Mouse (Mus musculus) neural tube, embryonic 13.5 days (tissue): ENCODE data around the gene Cdh15. TPM values are rescaled to one million over a fixed set of nuclear protein-coding genes. Genes with fewer than 3 reads are reported as not detected.

Experiments
- ATAC-seq: fragments of 200-750 bp; cut with Nextera tagmentation; 2 replicates; pipeline ENCODE4 v1.8.0; 2017; ENCODE audit warnings: low read depth, mild to moderate bottlenecking, moderate TSS enrichment, moderate library complexity
- H3K27ac ChIP-seq: fragments of 300-500 bp; sonication (generic); replicated peaks from 2 replicates; pipeline ENCODE4 v1.5.1; 2015; ENCODE audit warnings: moderate library complexity, mild to moderate bottlenecking, inconsistent platforms
- H3K27me3 ChIP-seq: fragments of 300-500 bp; sonication (generic); 2 replicates; pipeline ENCODE4 v1.6.1; 2015; ENCODE audit warnings: mild to moderate bottlenecking, inconsistent platforms
- H3K36me3 ChIP-seq: fragments of 300-500 bp; sonication (generic); 2 replicates; pipeline ENCODE4 v1.6.1; 2015; ENCODE audit warnings: mild to moderate bottlenecking, inconsistent platforms
- H3K4me1 ChIP-seq: fragments of 300-500 bp; sonication (generic); replicated peaks from 2 replicates; pipeline ENCODE4 v1.6.1; 2015; ENCODE audit warnings: inconsistent platforms
- H3K4me2 ChIP-seq: fragments of 300-500 bp; sonication (generic); 2 replicates; pipeline ENCODE4 v1.6.1; 2015; ENCODE audit warnings: inconsistent platforms, mild to moderate bottlenecking, moderate library complexity
- H3K4me3 ChIP-seq: fragments of 300-500 bp; sonication (generic); 2 replicates; pipeline ENCODE4 v1.5.1; 2015; ENCODE audit warnings: mild to moderate bottlenecking, inconsistent platforms
- H3K9ac ChIP-seq: fragments of 300-500 bp; sonication (generic); 2 replicates; pipeline ENCODE4 v1.6.1; 2015; ENCODE audit warnings: moderate library complexity, mild to moderate bottlenecking, inconsistent platforms
- H3K9me3 ChIP-seq: fragments of 300-500 bp; sonication (generic); 2 replicates; pipeline ENCODE4 v1.6.1; 2016; ENCODE audit warnings: inconsistent platforms
- WGBS: fragments of 180-500 bp; shearing (Covaris S2); methylation state at CpG from one replicate; pipeline ENCODE4 v1.1.7; 2015; 5-methylcytosine and 5-hydroxymethylcytosine counted together
- polyA plus RNA-seq: library from polyadenylated mRNA; unstranded; fragments of >200 nt; fragmentation: Nextera tagmentation; extraction: Ambion mirVana; gene quantifications from 2 replicates; pipeline ENCODE4 v1.2.1, GENCODE M21; 2015

Gene Cdh15
- polyA plus RNA-seq, 1 experiment from 2014 or later: 2.7 TPM

DNA sequence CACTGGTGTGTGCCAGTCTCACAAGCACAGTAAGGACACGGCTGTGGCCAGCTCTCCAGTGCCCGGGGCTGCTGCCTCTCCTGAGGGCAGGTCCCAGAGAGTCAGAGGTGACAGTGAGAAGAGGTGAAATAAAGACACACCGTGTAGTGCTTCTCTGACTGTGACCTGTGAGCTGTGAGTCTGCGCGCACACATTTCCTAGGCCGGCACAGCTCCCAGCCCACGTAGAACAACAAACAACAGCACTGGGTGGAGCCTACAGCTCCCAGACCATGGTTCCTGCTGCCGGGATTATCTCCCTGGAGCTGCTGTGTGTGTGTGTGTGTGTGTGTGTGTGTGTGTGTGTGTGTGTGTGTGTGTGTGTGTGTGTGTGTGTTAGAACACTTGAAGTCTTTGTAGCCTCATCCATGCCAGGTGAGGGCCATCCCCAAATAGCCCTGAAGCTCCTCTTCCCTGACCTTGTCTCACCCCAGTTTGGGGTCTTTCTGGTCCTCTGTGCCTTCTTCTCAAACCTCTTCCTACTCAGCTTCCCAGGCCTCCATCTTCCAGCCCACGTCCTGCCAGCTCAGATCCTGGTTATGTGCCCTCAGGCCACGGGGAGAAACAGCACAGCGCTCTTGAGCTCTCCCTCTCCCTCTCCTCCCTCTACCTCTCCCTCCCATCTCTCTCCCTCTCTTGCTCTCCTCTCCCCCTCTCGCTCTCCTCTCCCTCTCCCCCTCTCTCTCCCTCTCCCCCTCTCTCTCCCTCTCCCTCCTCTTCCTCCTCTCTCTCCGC lies 29.9 kb upstream of the Cdh15 start:
- Histone ChIP-seq H3K27ac (0 out of 2 replicates have a peak overlapping the region, but pooled peaks have one; percentile 38), H3K27me3 (no peaks in the 10 kb centered on the region), H3K4me3 (no peak overlapping the region), H3K4me1 (peaks cover 43% of the 10 kb centered on the region), H3K9ac (no peak overlapping the region), H3K4me2 (no peak overlapping the region), H3K9me3 (no peaks in the 10 kb centered on the region), H3K36me3 (peaks cover 4% of the 10 kb centered on the region)
- ATAC-seq: no peak
- WGBS: 35% methylated on average over 13 of the region's 13 CpGs

DNA sequence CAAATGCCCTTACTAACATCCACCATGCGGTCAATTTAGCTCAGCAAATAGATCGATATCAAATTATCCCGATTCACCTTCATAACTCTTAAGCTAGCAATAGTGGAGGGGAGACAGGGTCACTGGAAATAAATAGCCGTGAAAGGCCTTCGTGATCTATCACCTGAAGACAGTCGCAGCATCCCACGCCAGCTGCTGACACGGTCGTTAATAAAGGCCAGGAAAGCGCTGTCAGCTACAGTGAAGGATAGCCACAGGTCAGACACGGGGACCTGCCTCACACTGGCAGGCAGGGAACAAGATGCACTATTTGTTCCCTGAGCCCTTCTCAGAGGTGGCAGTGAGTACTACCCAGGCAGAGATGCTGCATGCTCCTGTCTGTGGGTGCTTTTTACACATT lies 28.0 kb upstream of the Cdh15 start:
- no peak overlapping the region for H3K9ac ChIP-seq
- H3K36me3 ChIP-seq: no peaks in the 10 kb centered on the region
- H3K9me3 ChIP-seq: no peaks in the 10 kb centered on the region
- H3K27me3 ChIP-seq: no peaks in the 10 kb centered on the region
- ATAC-seq: no peak
- 45% methylated on average over 11 of the region's 11 CpGs for WGBS
- peak overlapping the region; percentile 10; the same call in 1 of the 2 replicates for H3K27ac ChIP-seq
- H3K4me2 ChIP-seq: no peak overlapping the region
- peaks cover 34% of the 10 kb centered on the region for H3K4me1 ChIP-seq
- H3K4me3 ChIP-seq: no peak overlapping the region

DNA sequence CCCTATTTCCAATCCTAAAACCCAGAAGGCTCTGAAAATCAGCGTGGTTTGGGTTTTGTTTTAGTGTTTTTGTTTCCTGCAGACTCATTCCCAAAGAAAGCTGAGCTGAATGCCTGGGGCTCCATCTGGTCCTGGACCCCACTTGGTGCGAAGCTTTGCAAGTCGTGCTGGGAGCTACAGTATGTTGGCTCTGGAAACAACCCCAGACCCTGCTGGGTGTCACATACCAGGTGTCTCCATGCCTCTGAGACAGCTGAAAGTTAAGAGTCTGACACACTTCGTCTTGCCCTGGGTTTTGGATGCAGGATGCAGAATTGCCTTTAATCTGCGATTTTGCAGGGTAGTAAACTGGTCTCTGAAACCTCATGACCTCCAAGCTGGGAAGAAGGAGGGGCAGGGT lies 23.2 kb upstream of the Cdh15 start:
- H3K9ac ChIP-seq: no peak overlapping the region
- H3K9me3 ChIP-seq: no peaks in the 10 kb centered on the region
- H3K27ac ChIP-seq: no peak overlapping the region
- 34% methylated on average over 5 of the region's 5 CpGs for WGBS
- H3K4me2 ChIP-seq: no peak overlapping the region
- H3K27me3 ChIP-seq: no peaks in the 10 kb centered on the region
- no peaks in the 10 kb centered on the region for H3K36me3 ChIP-seq
- no peak overlapping the region for H3K4me3 ChIP-seq
- peaks cover 29% of the 10 kb centered on the region for H3K4me1 ChIP-seq
- no peak for ATAC-seq

DNA sequence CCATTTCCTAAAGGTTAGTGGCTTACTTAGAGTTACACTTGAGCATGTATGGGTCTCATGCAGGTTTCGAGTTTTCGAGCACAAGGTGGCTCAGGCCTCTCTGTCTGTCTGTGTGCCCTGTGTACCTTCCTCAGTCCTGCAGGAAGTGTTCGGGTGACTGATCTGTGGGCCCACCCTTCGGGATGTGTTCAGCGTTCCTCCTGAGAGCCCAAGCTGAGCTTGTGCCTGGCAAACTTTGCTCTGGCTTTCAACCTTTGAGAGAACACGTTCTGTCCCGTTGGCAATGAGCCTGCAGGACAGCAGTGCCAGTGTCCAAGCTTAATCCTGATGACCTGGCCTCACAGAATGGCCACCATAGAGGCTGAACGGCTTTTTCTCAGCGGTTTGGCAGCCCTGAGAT lies 22.8 kb upstream of the Cdh15 start:
- Histone ChIP-seq H3K27ac (0 out of 2 replicates have a peak overlapping the region, but pooled peaks have one; percentile 1), H3K36me3 (no peaks in the 10 kb centered on the region), H3K4me1 (peaks cover 29% of the 10 kb centered on the region), H3K27me3 (no peaks in the 10 kb centered on the region), H3K9ac (no peak overlapping the region), H3K4me2 (no peak overlapping the region), H3K4me3 (no peak overlapping the region), H3K9me3 (no peaks in the 10 kb centered on the region)
- no peak for ATAC-seq
- WGBS: 77% methylated on average over 9 of the region's 9 CpGs

DNA sequence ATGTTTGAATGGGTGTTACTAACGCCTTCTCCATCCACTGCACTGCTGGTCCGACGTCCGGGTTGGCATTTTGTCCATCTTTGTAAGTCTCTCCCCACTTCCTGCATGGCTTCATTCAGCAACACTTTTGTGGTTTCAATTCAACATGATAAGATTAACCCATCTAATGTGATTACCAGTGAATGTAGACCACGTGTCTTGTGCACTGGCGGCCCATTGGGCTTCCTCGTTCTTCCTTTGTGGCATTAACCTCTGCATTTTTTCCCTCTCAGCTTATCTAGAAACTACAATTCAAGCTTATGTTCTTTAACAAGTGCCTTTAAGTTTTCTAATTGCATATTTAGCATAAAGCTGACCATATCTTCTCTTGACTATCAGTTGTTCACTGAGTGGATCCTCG lies 22.4 kb upstream of the Cdh15 start:
- ATAC-seq: no peak
- no peaks in the 10 kb centered on the region for H3K36me3 ChIP-seq
- no peak overlapping the region for H3K27ac ChIP-seq
- no peak overlapping the region for H3K4me3 ChIP-seq
- H3K4me1 ChIP-seq: peaks cover 29% of the 10 kb centered on the region
- no peak overlapping the region for H3K9ac ChIP-seq
- WGBS: 82% methylated on average over 8 of the region's 8 CpGs
- no peak overlapping the region for H3K4me2 ChIP-seq
- H3K9me3 ChIP-seq: no peaks in the 10 kb centered on the region
- H3K27me3 ChIP-seq: no peaks in the 10 kb centered on the region

DNA sequence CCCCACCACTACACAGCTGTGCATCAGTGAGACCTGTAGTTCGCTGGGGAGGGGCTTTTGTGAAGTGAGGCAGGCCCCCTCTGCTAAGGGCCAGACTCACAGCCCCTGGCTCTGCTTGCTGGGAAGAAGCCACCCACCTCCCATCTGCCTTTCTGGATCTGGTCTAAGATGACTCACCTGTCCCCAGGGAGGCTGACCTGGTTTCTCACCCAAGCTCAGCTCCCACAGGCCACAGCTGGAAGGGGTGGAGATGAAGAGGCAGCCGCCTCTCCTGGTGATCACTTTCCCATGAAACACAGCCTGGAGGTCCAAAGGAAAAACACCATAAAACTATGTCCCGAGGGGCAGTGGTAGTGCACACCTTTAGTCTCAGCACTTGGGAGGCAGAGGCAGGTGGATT lies 18.4 kb upstream of the Cdh15 start:
- Histone ChIP-seq H3K9me3 (no peaks in the 10 kb centered on the region), H3K4me2 (no peak overlapping the region), H3K4me1 (peaks cover 23% of the 10 kb centered on the region), H3K27ac (no peak overlapping the region), H3K27me3 (0 out of 2 replicates have a peak, but pooled peaks cover 5% of the 10 kb centered on the region), H3K4me3 (no peak overlapping the region), H3K36me3 (no peaks in the 10 kb centered on the region), H3K9ac (no peak overlapping the region)
- ATAC-seq: no peak
- WGBS: 75% methylated on average over 3 of the region's 3 CpGs

DNA sequence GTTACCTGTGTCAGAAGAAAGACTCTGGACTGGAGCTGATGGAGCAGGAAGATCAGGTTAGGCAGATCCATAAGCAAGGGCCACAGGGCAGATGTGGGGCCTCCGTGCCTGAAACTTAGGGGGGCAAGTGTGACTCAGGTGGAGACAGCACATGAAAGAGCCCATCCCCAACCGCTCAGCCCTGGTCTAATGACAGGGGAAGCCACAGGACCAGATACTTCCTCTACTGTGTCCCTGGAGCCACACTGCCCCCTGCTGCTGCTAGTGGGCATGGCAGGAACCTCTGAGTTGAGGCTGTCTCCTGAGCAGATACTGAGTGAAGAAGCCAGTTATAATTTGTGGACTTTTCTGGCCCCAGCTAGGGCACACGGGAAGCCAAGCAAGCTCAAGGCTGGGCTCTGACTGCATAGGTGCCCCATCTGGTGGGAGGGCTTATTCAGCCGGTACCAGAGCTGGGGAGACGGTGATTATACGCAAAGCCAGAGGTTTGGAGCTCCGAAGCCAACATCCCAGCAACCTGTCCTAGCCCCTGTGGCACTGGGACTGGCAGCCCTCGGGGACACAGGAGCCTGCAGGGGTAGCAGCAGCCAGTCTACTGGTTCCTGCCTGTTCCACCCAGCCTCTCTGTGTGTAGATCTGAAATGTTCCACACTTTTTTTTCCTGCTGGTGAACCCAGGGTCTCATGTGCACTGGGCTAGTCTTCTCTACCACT lies 17.3 kb upstream of the Cdh15 start:
- H3K36me3 ChIP-seq: no peaks in the 10 kb centered on the region
- H3K9me3 ChIP-seq: no peaks in the 10 kb centered on the region
- H3K4me1 ChIP-seq: peaks cover 12% of the 10 kb centered on the region
- H3K9ac ChIP-seq: no peak overlapping the region
- WGBS: 41% methylated on average over 8 of the region's 8 CpGs
- no peak overlapping the region for H3K4me3 ChIP-seq
- 0 out of 2 replicates have a peak, but pooled peaks cover 5% of the 10 kb centered on the region for H3K27me3 ChIP-seq
- H3K4me2 ChIP-seq: no peak overlapping the region
- H3K27ac ChIP-seq: no peak overlapping the region
- ATAC-seq: peak; percentile 85

DNA sequence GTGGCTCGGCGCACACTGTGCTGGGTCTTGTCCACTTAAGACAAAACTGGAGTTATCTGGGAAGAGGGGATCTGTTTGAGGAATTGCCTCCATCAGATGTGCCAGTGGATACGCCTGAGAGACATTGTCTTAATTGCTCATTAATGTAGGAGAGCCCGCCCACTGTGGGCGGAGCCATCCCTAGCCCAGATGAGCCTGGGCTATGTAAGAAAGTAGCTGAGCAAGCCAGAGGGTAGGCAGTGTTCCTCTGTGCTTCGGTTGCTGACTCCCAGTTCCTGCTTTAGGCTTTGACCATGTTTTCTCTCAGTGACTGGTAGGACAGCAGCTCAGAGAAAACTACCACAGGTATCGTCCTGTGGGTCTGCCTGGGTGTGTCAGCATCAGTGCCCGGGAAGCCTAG lies 13.3 kb upstream of the Cdh15 start:
- no peak overlapping the region for H3K9ac ChIP-seq
- no peaks in the 10 kb centered on the region; the same call in 1 of the 2 replicates for H3K4me1 ChIP-seq
- no peaks in the 10 kb centered on the region for H3K9me3 ChIP-seq

DNA sequence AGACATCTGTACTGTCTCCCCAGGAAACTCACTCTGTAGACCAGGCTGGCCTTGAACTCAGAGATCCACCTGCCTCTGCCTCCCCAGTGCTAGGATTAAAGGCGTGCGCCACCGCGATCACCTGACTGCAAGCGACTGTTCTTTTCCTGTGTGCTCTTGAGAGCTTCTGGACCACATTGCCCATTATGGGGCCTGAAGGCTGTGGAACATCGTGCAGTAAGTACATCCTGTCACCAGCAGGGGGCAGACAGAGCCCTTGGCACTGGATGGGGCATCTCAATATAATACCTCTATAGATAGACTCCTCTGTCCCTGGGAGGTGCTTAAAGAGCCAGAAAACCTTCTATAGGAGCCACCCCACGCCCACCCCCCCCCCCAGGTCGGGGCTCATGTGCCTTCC lies 12.8 kb upstream of the Cdh15 start:
- Histone ChIP-seq H3K4me3 (no peak overlapping the region), H3K9ac (no peak overlapping the region), H3K4me1 (no peaks in the 10 kb centered on the region; the same call in 1 of the 2 replicates), H3K36me3 (no peaks in the 10 kb centered on the region), H3K9me3 (no peaks in the 10 kb centered on the region), H3K27ac (no peak overlapping the region), H3K4me2 (no peak overlapping the region), H3K27me3 (0 out of 2 replicates have a peak, but pooled peaks cover 5% of the 10 kb centered on the region)
- WGBS: 30% methylated on average over 8 of the region's 8 CpGs
- ATAC-seq: no peak

More for the DNA sequence above, 13.3 kb upstream of the Cdh15 start:
- 84% methylated on average over 8 of the region's 8 CpGs for WGBS
- no peaks in the 10 kb centered on the region for H3K36me3 ChIP-seq
- H3K4me2 ChIP-seq: no peak overlapping the region
- no peak for ATAC-seq
- no peak overlapping the region for H3K27ac ChIP-seq
- no peak overlapping the region for H3K4me3 ChIP-seq
- 0 out of 2 replicates have a peak, but pooled peaks cover 5% of the 10 kb centered on the region for H3K27me3 ChIP-seq

DNA sequence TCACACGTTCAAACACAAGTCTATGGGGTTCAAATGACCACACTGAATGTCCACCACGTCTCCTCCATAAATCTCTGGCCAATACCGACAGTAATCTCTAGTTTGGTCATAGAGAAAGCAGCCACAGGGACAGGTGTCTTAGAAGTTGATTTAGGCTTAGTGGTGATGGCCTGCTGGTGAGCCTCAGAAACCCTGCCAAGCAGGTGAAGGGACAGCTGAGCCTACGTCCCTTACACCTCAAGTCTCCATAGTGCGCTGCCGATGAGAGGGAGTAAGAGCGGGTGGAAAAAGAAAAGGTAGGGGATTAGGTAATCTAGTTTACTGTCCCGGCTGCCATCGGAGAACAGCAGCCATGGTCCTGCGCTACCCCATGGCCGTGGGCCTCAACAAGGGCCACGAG lies 11.6 kb upstream of the Cdh15 start:
- WGBS: 88% methylated on average over 12 of the region's 12 CpGs
- H3K36me3 ChIP-seq: no peaks in the 10 kb centered on the region
- no peaks in the 10 kb centered on the region for H3K9me3 ChIP-seq
- H3K27me3 ChIP-seq: 0 out of 2 replicates have a peak, but pooled peaks cover 5% of the 10 kb centered on the region
- no peak overlapping the region for H3K4me3 ChIP-seq
- ATAC-seq: no peak
- H3K4me2 ChIP-seq: no peak overlapping the region
- no peaks in the 10 kb centered on the region for H3K4me1 ChIP-seq
- H3K9ac ChIP-seq: no peak overlapping the region
- H3K27ac ChIP-seq: no peak overlapping the region

DNA sequence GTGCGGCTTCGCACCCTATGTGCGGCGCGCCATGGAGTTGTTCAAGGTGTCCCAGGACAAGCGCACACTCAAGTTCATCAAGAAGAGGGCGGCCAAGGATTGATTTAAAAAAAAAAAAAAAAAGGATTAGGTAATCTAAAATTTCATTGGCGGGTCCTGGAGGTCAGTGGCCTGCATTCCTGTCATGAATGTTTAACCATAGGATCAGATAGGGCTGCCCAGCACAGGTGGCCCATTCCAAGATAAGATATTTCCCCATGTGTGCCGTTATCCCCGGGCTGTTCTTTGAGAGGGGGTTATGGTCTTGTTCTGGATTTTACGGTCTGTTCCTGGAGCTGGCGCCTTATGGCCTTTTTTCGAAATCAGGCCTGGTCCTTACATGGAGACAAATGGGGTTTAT lies 11.1 kb upstream of the Cdh15 start:
- H3K4me1 ChIP-seq: no peaks in the 10 kb centered on the region
- no peak overlapping the region for H3K4me2 ChIP-seq
- no peak for ATAC-seq
- 0 out of 2 replicates have a peak, but pooled peaks cover under 1% of the 10 kb centered on the region for H3K27me3 ChIP-seq
- H3K27ac ChIP-seq: no peak overlapping the region
- no peaks in the 10 kb centered on the region for H3K9me3 ChIP-seq
- no peak overlapping the region for H3K4me3 ChIP-seq
- 92% methylated on average over 13 of the region's 13 CpGs for WGBS
- no peak overlapping the region for H3K9ac ChIP-seq
- H3K36me3 ChIP-seq: no peaks in the 10 kb centered on the region

DNA sequence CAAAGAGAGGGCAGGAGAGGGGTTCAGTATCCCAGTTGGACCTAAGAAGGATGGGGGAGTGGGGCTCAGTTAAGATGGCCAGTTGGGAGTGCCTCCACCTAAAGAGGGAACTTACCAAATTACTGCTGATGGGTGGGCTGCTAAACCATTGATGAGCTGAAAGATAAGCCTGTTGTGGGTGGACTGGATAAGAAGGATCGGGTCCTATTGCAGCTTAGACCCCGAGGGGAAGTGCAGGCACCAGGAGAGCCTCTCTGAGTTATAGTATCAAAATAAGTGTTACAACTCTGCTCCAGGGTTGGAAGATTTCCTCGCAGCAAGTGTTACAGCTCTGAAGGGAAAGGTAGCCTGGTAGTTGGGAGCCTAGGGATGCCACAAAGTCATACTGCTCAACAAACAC lies 3.6 kb upstream of the Cdh15 start:
- no peak overlapping the region for H3K4me3 ChIP-seq
- no peaks in the 10 kb centered on the region for H3K27me3 ChIP-seq
- no peaks in the 10 kb centered on the region for H3K36me3 ChIP-seq
- no peak overlapping the region for H3K9ac ChIP-seq
- 79% methylated on average over 3 of the region's 3 CpGs for WGBS
- H3K27ac ChIP-seq: no peak overlapping the region
- no peak overlapping the region for H3K4me2 ChIP-seq
- peaks cover 4% of the 10 kb centered on the region; the same call in 1 of the 2 replicates for H3K4me1 ChIP-seq
- no peak for ATAC-seq
- H3K9me3 ChIP-seq: no peaks in the 10 kb centered on the region
